In the genomic region with DNA sequence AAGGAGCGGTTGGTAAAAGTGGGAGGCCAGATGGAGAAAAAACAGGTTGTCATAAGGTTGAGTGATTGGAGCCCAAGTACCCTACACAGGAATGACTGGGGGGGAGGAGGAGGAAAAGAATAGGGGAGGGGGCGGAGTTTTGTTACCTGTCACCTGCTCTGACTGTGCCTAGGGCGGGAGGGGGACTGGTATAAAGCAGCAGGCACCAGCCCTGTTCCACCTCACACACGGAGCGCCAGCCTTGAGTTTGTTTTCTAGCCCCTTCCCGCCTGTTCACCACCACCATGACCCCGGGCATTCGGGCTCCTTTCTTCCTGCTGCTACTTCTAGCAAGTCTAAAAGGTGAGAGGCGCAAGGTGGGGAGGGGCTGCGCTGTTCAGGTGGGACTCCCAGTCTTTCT, we compare ENCODE assay signal across 8 mouse cellular contexts. TPM values are rescaled to one million over a fixed set of nuclear protein-coding genes. Genes with fewer than 3 reads are reported as not detected.
A peak's percentile ranks its signal among the peaks of the same experiment; 100 is the strongest.
DNase-seq lines count a peak whose midpoint lies in the region; ATAC-seq and TF ChIP-seq lines count a peak whose summit lies in the region.

A gene (plus strand): TSS at position 222 of the 400 bp plus-strand sequence.

- 17% methylated on average over 10 of the region's 10 CpGs for WGBS in lung, embryonic 14.5 days

- peak within 1 kb of the TSS in 1 of 3 experiments; percentile 43 for H3K4me3 ChIP-seq in CH12.LX (replicated peaks in 1 of 3; ENCODE audit: low read depth in 2 of 3, low read length in 2 of 3, poor library complexity in 1 of 3)
- H3K4me3 ChIP-seq in lung, embryonic 14.5 days (ENCODE audit: low read depth, low read length): peak within 1 kb of the TSS; percentile 45

- peaks cover 0 to 13% of the 10 kb centered on the region in 2 experiments for H3K36me3 ChIP-seq in CH12.LX (replicated peaks in 1 of 2; ENCODE audit: control insufficient read depth in 1 of 2, insufficient read depth in 1 of 2, low read length in 1 of 2)
- H3K36me3 ChIP-seq in lung, embryonic 14.5 days (ENCODE audit: insufficient read depth): peaks cover 5% of the 10 kb centered on the region; the same call in 1 of the 2 replicates

- peak within 1 kb of the TSS; percentile 54 for H3K4me2 ChIP-seq in CH12.LX (ENCODE audit: insufficient read depth, low read depth, poor library complexity, severe bottlenecking)
- H3K4me2 ChIP-seq in lung, embryonic 14.5 days: peak within 1 kb of the TSS; percentile 86

- H3K79me2 ChIP-seq in CH12.LX (replicated peaks; ENCODE audit: control insufficient read depth, extremely low read depth, insufficient read depth, poor library complexity, severe bottlenecking): no peaks in the 10 kb centered on the region

- DNase-seq in CH12.LX (ENCODE audit: extremely low read depth) (no peak), Patski (ENCODE audit: low read depth, low spot score) (no peak)
- peak; percentile 54 for DNase-seq in induced T-regulatory cell, adult 2 months (ENCODE audit: low read depth)
- peak; percentile 23 for DNase-seq in lung, embryonic 14.5 days
- no peak for DNase-seq in yolk sac, embryonic 10.5 days (ENCODE audit: low spot score)
- DNase-seq in spleen, postnatal 36 days (ENCODE audit: low spot score in 2 of 2): no peak
- no peak for DNase-seq in ovary, postnatal 10 days (ENCODE audit: low spot score)
- no peak for DNase-seq in cerebellum, postnatal 4 days (ENCODE audit: low spot score in 2 of 2)

- H3K9ac ChIP-seq in CH12.LX (ENCODE audit: insufficient read depth, low read depth): peak within 1 kb of the TSS; percentile 64
- H3K9ac ChIP-seq in lung, embryonic 14.5 days: peak within 1 kb of the TSS; percentile 48

- TF ChIP-seq RAD21 in CH12.LX (IDR thresholded peaks at IDR 0.05; ENCODE audit: low read depth, low read length): no peak

- CTCF ChIA-PET in Patski (lab: Charles Lee): interaction anchor here (4.7 kb wide), 1 partner anchor 15 kb away, joined by 51 read pairs; a partner anchor contains a TSS

- H3K27me3 ChIP-seq in CH12.LX (replicated peaks) (no peaks in the 10 kb centered on the region), Patski (no peaks in the 10 kb centered on the region)
- no peaks in the 10 kb centered on the region for H3K27me3 ChIP-seq in lung, embryonic 14.5 days (ENCODE audit: insufficient read depth, low read length)

- H3K4me1 ChIP-seq in CH12.LX (ENCODE audit: control insufficient read depth in 1 of 2, insufficient read depth in 2 of 2): peaks cover 19 to 47% of the 10 kb centered on the region in 2 experiments
- H3K4me1 ChIP-seq in lung, embryonic 14.5 days (ENCODE audit: insufficient read depth): peaks cover 25% of the 10 kb centered on the region

- no peak for TF ChIP-seq EP300 in CH12.LX (IDR thresholded peaks at IDR 0.05; ENCODE audit: low read length)

- TF ChIP-seq POLR2A in CH12.LX (IDR thresholded peaks at IDR 0.05; ENCODE audit: low read depth, low read length): no peak

- in situ Hi-C loops in CH12.LX (cut with MboI; ENCODE audit: low pct_ligation_motif_present, low pct_unique_long_range_greater_than_20kb, low sequenced_read_pairs): no loop called here
- in situ Hi-C loops in Patski (cut with MboI; ENCODE audit: low pct_unique_long_range_greater_than_20kb): no loop called here

- H3K9me3 ChIP-seq in CH12.LX (replicated peaks; ENCODE audit: low read length): no peaks in the 10 kb centered on the region
- H3K9me3 ChIP-seq in lung, embryonic 14.5 days (ENCODE audit: low read depth, low read length): no peaks in the 10 kb centered on the region

- no peak within 1 kb of the TSS for H3K27ac ChIP-seq in CH12.LX (ENCODE audit: insufficient read depth, low read depth)
- peak within 1 kb of the TSS; percentile 81 for H3K27ac ChIP-seq in lung, embryonic 14.5 days (ENCODE audit: low read depth)

- dilution Hi-C loops in CH12.LX (cut with MboI; ENCODE audit: extremely low pct_ligation_motif_present, extremely low pct_unique_long_range_greater_than_20kb, low sequenced_read_pairs): no loop called here

- POLR2A ChIA-PET in Patski (lab: Charles Lee): interaction anchor here (2.4 kb wide), 1 partner anchor 16 kb away, joined by 13 read pairs; no protein-coding TSS in a partner anchor

- TF ChIP-seq CTCF in CH12.LX (conservative IDR thresholded peaks at IDR 0.05 in 1 of 2, IDR thresholded peaks at IDR 0.05 in 1 of 2; ENCODE audit: low read depth in 2 of 2, low read length in 2 of 2) (no peak), Patski (IDR thresholded peaks at IDR 0.05) (no peak)
- TF ChIP-seq CTCF in lung, embryonic 14.5 days (IDR thresholded peaks at IDR 0.05; ENCODE audit: low read depth): no peak

- no peak for ATAC-seq in Patski
- ATAC-seq in lung, embryonic 14.5 days (ENCODE audit: insufficient read depth): 0 out of 2 replicates have a peak, but pooled peaks have one; percentile 5

TF ChIP-seq in CH12.LX, 34 proteins besides CTCF, POLR2A, EP300 and RAD21:
- TF ChIP-seq TBP (conservative IDR thresholded peaks at IDR 0.05; ENCODE audit: low read depth, low read length): no peak
- TF ChIP-seq USF2 (conservative IDR thresholded peaks at IDR 0.05; ENCODE audit: low read depth, low read length): no peak
TF ChIP-seq in CH12.LX: peak in this region for 0.

RNA-seq across cellular contexts. Expression of the gene that starts here (rescaled TPM):
- total RNA-seq in CH12.LX (2012; rRNA removed): 0.38 and 0.50 TPM in 2 replicates
- total RNA-seq in CH12.LX (2014; rRNA removed): 0.09 and 0.28 TPM in 2 replicates
- 0.60 and 0.71 TPM in 2 replicates for polyA plus RNA-seq in CH12.LX (2012; ENCODE audit: insufficient read length, low read depth)
- 10.3 TPM for polyA plus RNA-seq in Patski (2021)
- 43.0 and 50.4 TPM in 2 replicates for polyA plus RNA-seq in lung, embryonic 14.5 days (2014; fragmentation: Nextera tagmentation; extraction: Ambion mirVana)

Comparison
In these comparisons a context has a peak if more than half of its experiments do, and no peak if none do; other contexts are left out.
1. DNase-seq: peak in induced T-regulatory cell, adult 2 months (single experiment) and lung, embryonic 14.5 days (single experiment); none in CH12.LX (single experiment), Patski (single experiment), yolk sac, embryonic 10.5 days (single experiment), spleen, postnatal 36 days (0 of 2), ovary, postnatal 10 days (single experiment) and cerebellum, postnatal 4 days (0 of 2).